Mouse (Mus musculus): ENCODE measurements around the gene Tgfb3.

- TF ChIP-seq CTCF (IDR thresholded peaks at IDR 0.05; ENCODE audit: low read depth) = no peak
- no peak for TF ChIP-seq EP300 (IDR thresholded peaks at IDR 0.05; ENCODE audit: low read depth)
Measured at GRCm38 (mm10) chr12:86091601-86092132, 12.8 kb upstream of the Tgfb3 start.

Data from heart, postnatal 0 days (tissue).